ENCODE assay signal across 8 mouse cellular contexts in genomic region chr7:30195461-30195860, GRCm38 (mm10). TPM values are rescaled to one million over a fixed set of nuclear protein-coding genes. Genes with fewer than 3 reads are reported as not detected.
A peak's percentile ranks its signal among the peaks of the same experiment; 100 is the strongest.
DNase-seq lines count a peak whose midpoint lies in the region; ATAC-seq lines count a peak whose summit lies in the region.

No protein-coding gene starts in this region.

- no peak for ATAC-seq in erythroblast, adult 5-6 weeks (replicated peaks; ENCODE audit: low FRiP score, poor library complexity, severe bottlenecking)
- ATAC-seq in neural tube, embryonic 12.5 days (ENCODE audit: low FRiP score, low read depth): no peak
- no peak for ATAC-seq in liver, embryonic 12.5 days

- H3K4me3 ChIP-seq in erythroblast, embryonic 14.5 days (replicated peaks): peak overlapping the region; percentile 93
- H3K4me3 ChIP-seq in neural tube, embryonic 12.5 days: no peak overlapping the region
- peak overlapping the region; percentile 79 for H3K4me3 ChIP-seq in liver, embryonic 12.5 days

- no peaks in the 10 kb centered on the region for H3K27me3 ChIP-seq in erythroblast, embryonic 14.5 days (ENCODE audit: control insufficient read depth)
- H3K27me3 ChIP-seq in neural tube, embryonic 12.5 days (replicated peaks): no peaks in the 10 kb centered on the region
- no peaks in the 10 kb centered on the region for H3K27me3 ChIP-seq in liver, embryonic 12.5 days (replicated peaks)

- H3K9ac ChIP-seq in neural tube, embryonic 12.5 days: no peak overlapping the region
- peak overlapping the region; percentile 87 for H3K9ac ChIP-seq in liver, embryonic 12.5 days

- H3K36me3 ChIP-seq in erythroblast, embryonic 14.5 days (ENCODE audit: control insufficient read depth): peaks cover 30% of the 10 kb centered on the region
- peaks cover 18% of the 10 kb centered on the region for H3K36me3 ChIP-seq in neural tube, embryonic 12.5 days
- peaks cover 28% of the 10 kb centered on the region for H3K36me3 ChIP-seq in liver, embryonic 12.5 days

- H3K4me1 ChIP-seq in erythroblast, embryonic 14.5 days (ENCODE audit: control insufficient read depth): peaks cover 54% of the 10 kb centered on the region
- H3K4me1 ChIP-seq in neural tube, embryonic 12.5 days: peaks cover 23% of the 10 kb centered on the region
- peaks cover 37% of the 10 kb centered on the region for H3K4me1 ChIP-seq in liver, embryonic 12.5 days

- peak overlapping the region; percentile 88 for H3K4me2 ChIP-seq in neural tube, embryonic 12.5 days (replicated peaks)
- H3K4me2 ChIP-seq in liver, embryonic 12.5 days: peak overlapping the region; percentile 88

- no peaks in the 10 kb centered on the region for H3K9me3 ChIP-seq in erythroblast, embryonic 14.5 days (ENCODE audit: control insufficient read depth, low read length)
- no peaks in the 10 kb centered on the region for H3K9me3 ChIP-seq in neural tube, embryonic 12.5 days
- H3K9me3 ChIP-seq in liver, embryonic 12.5 days (replicated peaks): no peaks in the 10 kb centered on the region

- no peak for DNase-seq in neural tube, embryonic 10.5 days (ENCODE audit: extremely low spot score, low spot score)
- DNase-seq in cerebellum, adult 18-20 months: no peak
- no peak for DNase-seq in thymus, adult 18-20 months
- DNase-seq in thymus, postnatal 10 days (ENCODE audit: low spot score in 2 of 2): no peak

- 65% methylated on average over 6 of the region's 6 CpGs for WGBS in neural tube, embryonic 12.5 days
- WGBS in liver, embryonic 12.5 days (ENCODE audit: insufficient replicate concordance): 66% methylated on average over 6 of the region's 6 CpGs

- H3K27ac ChIP-seq in neural tube, embryonic 12.5 days: no peak overlapping the region
- H3K27ac ChIP-seq in liver, embryonic 12.5 days: peak overlapping the region; percentile 92

RNA-seq across cellular contexts. Expression of gene Capns1, which starts 3.1 kb away (rescaled TPM):
- 17.1 and 21.2 TPM in 2 replicates for polyA plus RNA-seq in erythroblast, embryonic 14.5 days (2012)
- 121 and 178 TPM in 2 replicates for total RNA-seq in erythroblast, adult 5-6 weeks (2015; ENCODE audit: low replicate concordance)
- 60.6 and 91.3 TPM in 2 replicates for total RNA-seq in erythroblast, adult 5-6 weeks (2017; ENCODE audit: low replicate concordance)
- 73.3 and 78.3 TPM in 2 replicates for polyA plus RNA-seq in neural tube, embryonic 12.5 days (2016; fragmentation: Nextera tagmentation; extraction: Ambion mirVana)
- 42.6 and 49.2 TPM in 2 replicates for polyA plus RNA-seq in liver, embryonic 12.5 days (2016; fragmentation: Nextera tagmentation; extraction: Ambion mirVana)

RNA-seq across cellular contexts. Expression of gene Cox7a1, which starts 11.5 kb away (rescaled TPM):
- 0.12 TPM in 1 of 2 replicates, not detected in the other for polyA plus RNA-seq in erythroblast, embryonic 14.5 days (2012)
- not detected in 2 replicates for total RNA-seq in erythroblast, adult 5-6 weeks (2015; ENCODE audit: low replicate concordance)
- total RNA-seq in erythroblast, adult 5-6 weeks (2017; ENCODE audit: low replicate concordance): not detected in 2 replicates
- polyA plus RNA-seq in neural tube, embryonic 12.5 days (2016; fragmentation: Nextera tagmentation; extraction: Ambion mirVana): 2.9 and 5.8 TPM in 2 replicates
- 4.4 and 6.2 TPM in 2 replicates for polyA plus RNA-seq in liver, embryonic 12.5 days (2016; fragmentation: Nextera tagmentation; extraction: Ambion mirVana)

RNA-seq across cellular contexts. Expression of gene Zfp146, which starts 25.9 kb away (rescaled TPM):
- polyA plus RNA-seq in erythroblast, embryonic 14.5 days (2012): 0.14 and 0.46 TPM in 2 replicates
- total RNA-seq in erythroblast, adult 5-6 weeks (2015; ENCODE audit: low replicate concordance): 21.5 and 34.4 TPM in 2 replicates
- total RNA-seq in erythroblast, adult 5-6 weeks (2017; ENCODE audit: low replicate concordance): 30.3 and 56.9 TPM in 2 replicates
- 14.6 and 15.6 TPM in 2 replicates for polyA plus RNA-seq in neural tube, embryonic 12.5 days (2016; fragmentation: Nextera tagmentation; extraction: Ambion mirVana)
- 6.8 and 6.9 TPM in 2 replicates for polyA plus RNA-seq in liver, embryonic 12.5 days (2016; fragmentation: Nextera tagmentation; extraction: Ambion mirVana)

RNA-seq across cellular contexts. Expression of gene Polr2i, which starts 36.3 kb away (rescaled TPM):
- 9.4 and 10.9 TPM in 2 replicates for polyA plus RNA-seq in erythroblast, embryonic 14.5 days (2012)
- 9.8 and 22.1 TPM in 2 replicates for total RNA-seq in erythroblast, adult 5-6 weeks (2015; ENCODE audit: low replicate concordance)
- total RNA-seq in erythroblast, adult 5-6 weeks (2017; ENCODE audit: low replicate concordance): 11.0 and 12.6 TPM in 2 replicates
- polyA plus RNA-seq in neural tube, embryonic 12.5 days (2016; fragmentation: Nextera tagmentation; extraction: Ambion mirVana): 156 and 166 TPM in 2 replicates
- polyA plus RNA-seq in liver, embryonic 12.5 days (2016; fragmentation: Nextera tagmentation; extraction: Ambion mirVana): 73.4 and 79.5 TPM in 2 replicates

RNA-seq across cellular contexts. Expression of gene Tbcb, which starts 36.6 kb away (rescaled TPM):
- polyA plus RNA-seq in erythroblast, embryonic 14.5 days (2012): 2.6 and 4.1 TPM in 2 replicates
- total RNA-seq in erythroblast, adult 5-6 weeks (2015; ENCODE audit: low replicate concordance): 36.4 and 38.6 TPM in 2 replicates
- 6.3 and 11.7 TPM in 2 replicates for total RNA-seq in erythroblast, adult 5-6 weeks (2017; ENCODE audit: low replicate concordance)
- 292 and 299 TPM in 2 replicates for polyA plus RNA-seq in neural tube, embryonic 12.5 days (2016; fragmentation: Nextera tagmentation; extraction: Ambion mirVana)
- 75.0 and 77.3 TPM in 2 replicates for polyA plus RNA-seq in liver, embryonic 12.5 days (2016; fragmentation: Nextera tagmentation; extraction: Ambion mirVana)
